Mouse (Mus musculus): ENCODE results near the gene Lce1h.

DNA sequence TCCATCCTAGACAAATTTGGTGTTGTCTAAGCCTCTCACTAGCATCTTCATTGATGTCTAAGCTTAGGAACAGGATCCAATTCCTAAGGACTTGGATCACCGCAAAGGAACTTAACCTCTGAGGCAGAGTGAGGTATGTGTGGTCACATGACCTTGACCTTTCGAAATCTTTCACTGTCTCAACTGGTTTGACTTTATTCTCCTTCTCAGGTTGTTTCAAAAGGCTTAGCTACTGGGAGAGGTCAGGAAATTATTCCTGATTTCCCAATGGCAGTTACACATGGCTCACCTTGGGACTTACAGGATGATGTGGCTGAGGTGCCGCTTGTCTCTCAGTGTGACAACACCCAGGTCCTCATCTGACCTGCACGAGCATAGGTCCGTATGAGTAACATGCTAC is 42.2 kb downstream of the Lce1h start:
- TF ChIP-seq CTCF (IDR thresholded peaks at IDR 0.05; ENCODE audit: low read depth) (no peak), EP300 (IDR thresholded peaks at IDR 0.05; ENCODE audit: low read depth) (no peak)

All from liver, postnatal 0 days (tissue).